21 mouse cellular contexts compared by ENCODE assay signal in the genomic region with DNA sequence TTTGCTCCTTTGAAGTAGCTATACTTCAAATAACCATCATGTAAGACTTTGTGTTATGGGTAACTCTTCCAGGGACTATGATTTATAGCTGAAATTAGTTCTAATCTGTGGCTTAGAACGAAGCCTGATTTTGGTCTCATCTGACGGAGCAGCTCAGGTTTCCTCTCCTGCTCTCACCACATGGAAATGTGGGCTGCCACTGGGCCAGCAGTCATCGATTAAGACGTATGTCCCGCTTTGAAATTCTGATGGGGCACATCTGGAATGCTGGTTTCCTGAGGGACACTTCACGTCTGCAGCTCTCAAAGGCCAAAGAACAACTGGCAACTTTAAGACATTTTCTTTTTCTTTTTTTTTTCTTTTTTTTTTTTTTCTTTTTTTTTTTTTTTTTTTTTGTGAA.
"Had no signal": no experiment of that assay in that cellular context is flagged by ENCODE, and none has a peak within 500 bp of the region (broad histone marks: within the 10 kb centered on the region; RNA-seq: fewer than 3 reads in every experiment).

No protein-coding gene starts in this region.

- H3K4me3 ChIP-seq: layer of hippocampus, adult 2 months; left cerebral cortex, adult 2 months; liver, embryonic 13.5 days; neural tube, embryonic 13.5 days; stomach, embryonic 15.5 days had no signal

- DNase-seq: kidney, adult 2 months; kidney, postnatal 25 days; layer of hippocampus, postnatal 36 days; left cerebral cortex, postnatal 4 days; liver, embryonic 13.5 days; lung, adult 2 months; lung, postnatal 14 days; midbrain, embryonic 14.5 days; retina, postnatal 1 day; right cerebral cortex, postnatal 14 days; right cerebral cortex, postnatal 4 days; spleen, adult 18-20 months; thymus, postnatal 25 days had no signal

- H3K9ac ChIP-seq: liver, embryonic 13.5 days; neural tube, embryonic 13.5 days; stomach, embryonic 15.5 days had no signal

- H3K36me3 ChIP-seq: liver, embryonic 13.5 days; neural tube, embryonic 13.5 days; stomach, embryonic 15.5 days had no signal

- ATAC-seq: intestine, embryonic 16.5 days had no signal

- H3K4me2 ChIP-seq: liver, embryonic 13.5 days; midbrain, embryonic 11.5 days; neural tube, embryonic 13.5 days; stomach, embryonic 15.5 days had no signal

- H3K4me1 ChIP-seq: liver, embryonic 13.5 days; neural tube, embryonic 13.5 days; stomach, embryonic 15.5 days had no signal

- H3K9me3 ChIP-seq: liver, embryonic 13.5 days; neural tube, embryonic 13.5 days; stomach, embryonic 15.5 days had no signal

- H3K27ac ChIP-seq: kidney, postnatal 0 days; layer of hippocampus, adult 2 months; left cerebral cortex, adult 2 months; liver, embryonic 13.5 days; macrophage; neural tube, embryonic 13.5 days; stomach, embryonic 15.5 days had no signal

- H3K27me3 ChIP-seq: liver, embryonic 13.5 days; neural tube, embryonic 13.5 days; stomach, embryonic 15.5 days had no signal
